ENCODE assay signal across 9 mouse cellular contexts in the genomic region with DNA sequence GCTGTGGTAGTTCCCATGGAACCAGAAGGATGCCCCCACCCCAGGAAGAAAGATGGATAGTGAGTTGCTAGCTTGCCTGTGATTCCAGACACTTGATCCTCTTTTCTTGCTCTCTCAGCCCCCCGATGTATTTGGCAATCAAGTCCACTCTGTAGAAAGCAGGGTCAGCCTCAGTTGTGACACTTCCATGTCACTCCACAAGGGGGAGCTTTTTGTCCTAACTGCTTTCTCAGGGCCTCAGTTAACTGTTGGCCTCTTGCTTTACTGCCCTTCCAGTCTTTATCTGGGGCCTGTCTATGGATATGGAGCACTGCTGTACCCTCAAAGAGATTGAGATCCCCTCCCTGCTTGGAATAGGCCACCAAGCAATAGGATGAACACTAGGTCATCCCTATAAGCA. TPM values are rescaled to one million over a fixed set of nuclear protein-coding genes. Genes with fewer than 3 reads are reported as not detected.
DNase-seq lines count a peak whose midpoint lies in the region; ATAC-seq and TF ChIP-seq lines count a peak whose summit lies in the region.
"Had no signal": no experiment of that assay in that cellular context is flagged by ENCODE, and none has a peak within 500 bp of the region (broad histone marks: within the 10 kb centered on the region; RNA-seq: fewer than 3 reads in every experiment).

No protein-coding gene starts in this region.

- no peak overlapping the region for H3K27ac ChIP-seq in heart, adult 2 months
- no peak overlapping the region for H3K27ac ChIP-seq in heart, embryonic 10.5 days
- H3K27ac ChIP-seq in neural tube, embryonic 15.5 days (replicated peaks): no peak overlapping the region
- H3K27ac ChIP-seq in forebrain, embryonic 12.5 days: no peak overlapping the region

- no peak overlapping the region for H3K9ac ChIP-seq in heart, adult 2 months (ENCODE audit: low read depth, low read length)
- H3K9ac ChIP-seq in neural tube, embryonic 15.5 days (replicated peaks): no peak overlapping the region
- no peak overlapping the region for H3K9ac ChIP-seq in forebrain, embryonic 12.5 days

- peak; percentile 76 for TF ChIP-seq CTCF in heart, adult 2 months (IDR thresholded peaks at IDR 0.05)

- H3K79me2 ChIP-seq in heart, adult 2 months (replicated peaks; ENCODE audit: control insufficient read depth, insufficient read depth, low read length): no peaks in the 10 kb centered on the region

- no peak for TF ChIP-seq POLR2A in heart, adult 2 months (IDR thresholded peaks at IDR 0.05; ENCODE audit: insufficient read depth, low read depth, low read length)

- WGBS in heart, adult 2 months: 72% methylated on average over 1 of the region's 1 CpGs
- 71% methylated on average over 1 of the region's 1 CpGs for WGBS in heart, embryonic 10.5 days
- 76% methylated on average over 1 of the region's 1 CpGs for WGBS in neural tube, embryonic 15.5 days
- WGBS in forebrain, embryonic 12.5 days: 71% methylated on average over 1 of the region's 1 CpGs

- no peaks in the 10 kb centered on the region for H3K9me3 ChIP-seq in heart, embryonic 10.5 days
- no peaks in the 10 kb centered on the region for H3K9me3 ChIP-seq in neural tube, embryonic 15.5 days (replicated peaks)
- no peaks in the 10 kb centered on the region for H3K9me3 ChIP-seq in forebrain, embryonic 12.5 days

- peaks cover 6% of the 10 kb centered on the region for H3K4me1 ChIP-seq in heart, adult 2 months (ENCODE audit: control insufficient read depth, insufficient read depth, low read length)
- H3K4me1 ChIP-seq in heart, embryonic 10.5 days: peaks cover 31% of the 10 kb centered on the region
- H3K4me1 ChIP-seq in neural tube, embryonic 15.5 days: peaks cover 29% of the 10 kb centered on the region
- H3K4me1 ChIP-seq in forebrain, embryonic 12.5 days: peaks cover 20% of the 10 kb centered on the region

- intact Hi-C loops in heart, adult 2 months (cut with DNase I): no loop called here

- DNase-seq in heart, adult 2 months: peak in 1 of 2 experiments; percentile 48
- DNase-seq in heart, embryonic 10.5 days (ENCODE audit: low spot score): no peak
- peak; percentile 41 for DNase-seq in neural tube, embryonic 10.5 days (ENCODE audit: extremely low spot score, low spot score)
- peak; percentile 51 for DNase-seq in cerebellum, adult 9-10 months
- DNase-seq in lung, postnatal 36 days: peak; percentile 54
- no peak for DNase-seq in ovary, adult 18-20 months (ENCODE audit: low spot score)

- H3K4me2 ChIP-seq in neural tube, embryonic 15.5 days: no peak overlapping the region
- no peak overlapping the region for H3K4me2 ChIP-seq in forebrain, embryonic 12.5 days

- H3K4me3 ChIP-seq in heart, adult 2 months: no peak overlapping the region
- no peak overlapping the region for H3K4me3 ChIP-seq in heart, embryonic 10.5 days
- no peak overlapping the region for H3K4me3 ChIP-seq in neural tube, embryonic 15.5 days (replicated peaks)
- no peak overlapping the region for H3K4me3 ChIP-seq in forebrain, embryonic 12.5 days (replicated peaks)

- no peak for ATAC-seq in neural tube, embryonic 15.5 days (ENCODE audit: low FRiP score)
- ATAC-seq in forebrain, embryonic 12.5 days (ENCODE audit: low FRiP score): no peak

- no peaks in the 10 kb centered on the region; the same call in 1 of the 2 replicates for H3K36me3 ChIP-seq in heart, adult 2 months (ENCODE audit: control insufficient read depth, insufficient read depth, low read length)
- H3K36me3 ChIP-seq in heart, embryonic 10.5 days: peaks cover 20% of the 10 kb centered on the region
- H3K36me3 ChIP-seq in neural tube, embryonic 15.5 days: no peaks in the 10 kb centered on the region; the same call in 1 of the 2 replicates
- H3K36me3 ChIP-seq in forebrain, embryonic 12.5 days (replicated peaks): no peaks in the 10 kb centered on the region; the same call in 1 of the 2 replicates

- TF ChIP-seq EP300 in heart, adult 2 months (IDR thresholded peaks at IDR 0.05; ENCODE audit: insufficient read depth, low read depth, low read length): no peak

- no peaks in the 10 kb centered on the region for H3K27me3 ChIP-seq in heart, adult 2 months (ENCODE audit: control insufficient read depth, insufficient read depth, low read length)
- H3K27me3 ChIP-seq in heart, embryonic 10.5 days (ENCODE audit: insufficient read depth, poor library complexity, severe bottlenecking): peaks cover 17% of the 10 kb centered on the region
- H3K27me3 ChIP-seq in neural tube, embryonic 15.5 days (replicated peaks): no peaks in the 10 kb centered on the region
- H3K27me3 ChIP-seq in forebrain, embryonic 12.5 days: no peaks in the 10 kb centered on the region

RNA-seq across cellular contexts. Expression of a gene that starts 4.0 kb away (rescaled TPM):
- 10 to 100 TPM; 13.6 to 14.8 TPM for total RNA-seq in heart, adult 2 months (2021)
- polyA plus RNA-seq in heart, adult 2 months (2012; rRNA removed): 33.2 and 36.9 TPM in 2 replicates
- 78.0 and 99.5 TPM in 2 replicates for polyA plus RNA-seq in heart, embryonic 10.5 days (2016; fragmentation: Nextera tagmentation; extraction: Ambion mirVana)
- 92.9 and 94.5 TPM in 2 replicates for polyA plus RNA-seq in neural tube, embryonic 15.5 days (2015; fragmentation: Nextera tagmentation; extraction: Ambion mirVana)
- 106 and 108 TPM in 2 replicates for polyA plus RNA-seq in forebrain, embryonic 12.5 days (2016; fragmentation: Nextera tagmentation; extraction: Ambion mirVana)

RNA-seq across cellular contexts. Expression of a gene that starts 20.5 kb away (rescaled TPM):
- total RNA-seq in heart, adult 2 months (2021): 100 to 1,000 TPM; 424 to 434 TPM
- polyA plus RNA-seq in heart, adult 2 months (2012; rRNA removed): 641 and 822 TPM in 2 replicates
- polyA plus RNA-seq in heart, embryonic 10.5 days (2016; fragmentation: Nextera tagmentation; extraction: Ambion mirVana): 472 and 583 TPM in 2 replicates
- 493 and 522 TPM in 2 replicates for polyA plus RNA-seq in neural tube, embryonic 15.5 days (2015; fragmentation: Nextera tagmentation; extraction: Ambion mirVana)
- polyA plus RNA-seq in forebrain, embryonic 12.5 days (2016; fragmentation: Nextera tagmentation; extraction: Ambion mirVana): 199 and 205 TPM in 2 replicates

RNA-seq across cellular contexts. Expression of a gene that starts 21.4 kb away (rescaled TPM):
- not detected for total RNA-seq in heart, adult 2 months (2021)
- 0.06 and 0.08 TPM in 2 replicates for polyA plus RNA-seq in heart, adult 2 months (2012; rRNA removed)
- 1.1 and 1.5 TPM in 2 replicates for polyA plus RNA-seq in heart, embryonic 10.5 days (2016; fragmentation: Nextera tagmentation; extraction: Ambion mirVana)
- 1.8 and 3.9 TPM in 2 replicates for polyA plus RNA-seq in neural tube, embryonic 15.5 days (2015; fragmentation: Nextera tagmentation; extraction: Ambion mirVana)
- 1.1 and 1.3 TPM in 2 replicates for polyA plus RNA-seq in forebrain, embryonic 12.5 days (2016; fragmentation: Nextera tagmentation; extraction: Ambion mirVana)
- total RNA-seq: neutrophil, adult 5-6 weeks had no signal

RNA-seq across cellular contexts. Expression of a gene that starts 33.1 kb away (rescaled TPM):
- total RNA-seq in heart, adult 2 months (2021): 10 to 100 TPM; 32.4 to 34.2 TPM
- polyA plus RNA-seq in heart, adult 2 months (2012; rRNA removed): 42.0 and 48.1 TPM in 2 replicates
- 5.4 and 10.5 TPM in 2 replicates for polyA plus RNA-seq in heart, embryonic 10.5 days (2016; fragmentation: Nextera tagmentation; extraction: Ambion mirVana)
- polyA plus RNA-seq in neural tube, embryonic 15.5 days (2015; fragmentation: Nextera tagmentation; extraction: Ambion mirVana): 0.88 and 1.9 TPM in 2 replicates
- 0.87 and 0.94 TPM in 2 replicates for polyA plus RNA-seq in forebrain, embryonic 12.5 days (2016; fragmentation: Nextera tagmentation; extraction: Ambion mirVana)
- total RNA-seq: neutrophil, adult 5-6 weeks had no signal

Comparison
In these comparisons a context has a peak if more than half of its experiments do, and no peak if none do; other contexts are left out.
1. DNase-seq: peak in neural tube, embryonic 10.5 days (single experiment), cerebellum, adult 9-10 months (single experiment) and lung, postnatal 36 days (single experiment); none in heart, embryonic 10.5 days (single experiment) and ovary, adult 18-20 months (single experiment).